Mouse (Mus musculus) mature B cell (primary cell): Measurements from ENCODE around the gene Adk.
"Not testable (repeated sequence)": the region's sequence is repeated elsewhere in the genome, so short reads cannot be mapped to it uniquely, and the experiment has no call there.

ENCODE experiments used
- in situ Hi-C: fragments of 300-500 bp; cut with MboI; formaldehyde crosslinking; loops from 2 replicates; pipeline ENCODE4 v1.14.3; 2019

The Adk gene

DNA sequence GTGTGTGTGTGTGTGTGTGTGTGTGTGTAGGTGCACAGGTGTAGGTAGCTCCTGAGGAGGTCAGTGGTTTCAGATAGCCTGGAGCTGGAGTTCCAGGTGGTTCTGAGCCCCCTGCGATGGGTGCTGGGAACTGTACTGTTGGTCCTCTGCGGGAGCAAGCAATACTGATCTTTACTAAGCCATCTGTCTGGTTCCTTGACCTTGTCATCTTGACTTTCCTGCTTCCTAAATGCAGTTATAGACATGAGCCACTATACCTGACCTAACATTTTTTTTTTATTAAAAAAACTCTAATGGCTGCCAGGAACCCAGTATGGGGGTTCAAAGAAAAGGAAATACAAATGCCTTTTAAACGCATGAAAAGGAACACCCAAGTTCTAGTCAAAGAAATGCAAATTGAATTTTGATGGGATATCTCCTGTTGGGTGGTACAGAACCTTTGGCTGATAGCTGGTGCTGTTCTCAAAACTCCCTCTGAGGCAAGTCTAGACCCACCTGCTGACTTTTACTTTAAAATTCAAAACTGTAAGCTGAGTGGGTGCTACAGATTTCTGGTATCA, 433.7 kb downstream of the Adk start:
- in situ Hi-C loops: no loop called here

DNA sequence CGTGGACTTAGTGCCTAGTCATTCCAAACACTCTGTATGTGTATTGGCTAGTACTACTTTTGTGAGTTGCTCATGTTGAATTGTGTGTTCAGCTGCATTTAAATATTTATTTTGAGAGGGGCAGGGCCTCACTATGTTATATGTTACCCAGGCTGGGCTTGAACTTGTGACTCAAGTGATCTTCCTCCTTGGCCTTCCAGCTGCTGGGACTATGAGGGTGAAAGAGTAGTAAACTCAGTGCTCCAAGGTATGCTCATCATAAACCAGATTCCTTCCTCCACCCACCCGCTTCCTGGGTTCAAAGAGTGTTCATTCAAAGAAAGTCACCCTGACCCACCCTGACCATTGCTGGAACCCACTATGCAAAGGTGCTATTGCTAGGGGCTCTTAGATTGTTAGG, 434.8 kb downstream of the Adk start:
- in situ Hi-C loops: not testable (repeated sequence)

GRCm38 (mm10) chr14:21488426-21489115, 436.2 kb downstream of the Adk start:
- in situ Hi-C loops: not testable (repeated sequence)

DNA sequence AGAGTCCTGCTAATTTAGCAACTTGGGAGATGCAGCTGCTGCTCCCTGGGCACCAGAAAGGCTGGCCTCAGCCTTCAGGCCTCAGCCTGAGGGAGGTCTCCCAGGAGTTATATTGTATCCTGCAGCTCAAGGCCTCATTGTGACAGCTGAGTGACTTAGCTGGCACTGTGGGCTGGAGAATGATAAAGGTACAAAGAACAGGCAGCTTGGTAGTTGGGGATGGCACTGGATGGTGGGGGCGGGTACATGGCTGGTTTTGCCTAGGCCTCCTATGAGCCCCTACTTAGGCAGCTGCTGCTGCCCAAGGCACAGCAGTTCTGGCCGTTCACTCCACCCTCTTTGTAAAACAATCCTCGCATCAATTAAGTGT, 436.7 kb downstream of the Adk start:
- in situ Hi-C loops: no loop called here

GRCm38 (mm10) chr14:21490141-21490540, 437.8 kb downstream of the Adk start:
- in situ Hi-C loops: no loop called here
